Comparison of ENCODE assay signal across 8 mouse cellular contexts in the genomic region with DNA sequence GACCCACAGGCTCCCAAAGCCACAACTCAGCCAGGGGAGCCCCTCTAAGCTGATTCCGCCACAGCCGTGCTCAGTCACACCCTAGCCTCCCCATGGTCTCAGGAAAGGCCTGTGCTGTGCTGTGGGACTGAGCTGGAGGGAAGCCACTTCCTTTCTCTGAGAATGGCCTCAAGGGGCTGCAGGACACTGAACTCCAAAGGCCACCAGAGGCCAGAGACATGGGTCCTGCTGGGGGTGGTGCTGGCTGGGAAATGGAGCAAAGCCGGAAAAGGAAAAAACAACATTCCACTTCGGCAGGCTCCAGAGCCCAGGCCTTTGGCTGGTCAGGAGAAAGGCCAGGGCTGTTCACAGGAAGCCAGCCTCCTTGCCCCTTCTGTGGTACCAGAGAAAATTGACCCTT. TPM values are rescaled to one million over a fixed set of nuclear protein-coding genes. Genes with fewer than 3 reads are reported as not detected.
DNase-seq lines count a peak whose midpoint lies in the region; ATAC-seq and TF ChIP-seq lines count a peak whose summit lies in the region.

No protein-coding gene starts in this region.

- no peaks in the 10 kb centered on the region for H3K9me3 ChIP-seq in hindbrain, embryonic 10.5 days
- no peaks in the 10 kb centered on the region for H3K9me3 ChIP-seq in hindbrain, embryonic 12.5 days (replicated peaks)
- H3K9me3 ChIP-seq in heart, embryonic 12.5 days (replicated peaks), result no peaks in the 10 kb centered on the region
- no peaks in the 10 kb centered on the region for H3K9me3 ChIP-seq in kidney, postnatal 0 days (replicated peaks; ENCODE audit: low read length)
- H3K9me3 ChIP-seq in forebrain, embryonic 14.5 days (replicated peaks; ENCODE audit: control insufficient read depth, low read length), result no peaks in the 10 kb centered on the region

- no peak for ATAC-seq in hindbrain, embryonic 12.5 days (ENCODE audit: low FRiP score)
- peak; percentile 71 for ATAC-seq in heart, embryonic 12.5 days (ENCODE audit: insufficient number of reproducible peaks, low FRiP score)
- peak; percentile 49; the same call in 1 of the 2 replicates for ATAC-seq in kidney, postnatal 0 days (replicated peaks; ENCODE audit: low FRiP score, low read depth)
- ATAC-seq in forebrain, embryonic 14.5 days, result no peak

- peak; percentile 43 for TF ChIP-seq CTCF in kidney, postnatal 0 days (IDR thresholded peaks at IDR 0.05; ENCODE audit: low read depth)

- no peak overlapping the region for H3K9ac ChIP-seq in hindbrain, embryonic 12.5 days
- no peak overlapping the region for H3K9ac ChIP-seq in heart, embryonic 12.5 days
- H3K9ac ChIP-seq in kidney, postnatal 0 days (ENCODE audit: low read depth, low read length), result no peak overlapping the region
- H3K9ac ChIP-seq in forebrain, embryonic 14.5 days (ENCODE audit: low read length), result no peak overlapping the region

- no peaks in the 10 kb centered on the region for H3K27me3 ChIP-seq in hindbrain, embryonic 10.5 days (ENCODE audit: insufficient read depth, poor library complexity, severe bottlenecking)
- no peaks in the 10 kb centered on the region for H3K27me3 ChIP-seq in hindbrain, embryonic 12.5 days
- H3K27me3 ChIP-seq in heart, embryonic 12.5 days (replicated peaks), result no peaks in the 10 kb centered on the region
- no peaks in the 10 kb centered on the region for H3K27me3 ChIP-seq in kidney, postnatal 0 days (ENCODE audit: insufficient read depth, low read length)
- no peaks in the 10 kb centered on the region for H3K27me3 ChIP-seq in forebrain, embryonic 14.5 days (replicated peaks; ENCODE audit: control insufficient read depth, insufficient read depth, low read length)

- H3K36me3 ChIP-seq in hindbrain, embryonic 10.5 days, result peaks cover 100% of the 10 kb centered on the region
- peaks cover 95% of the 10 kb centered on the region for H3K36me3 ChIP-seq in hindbrain, embryonic 12.5 days
- peaks cover 99% of the 10 kb centered on the region for H3K36me3 ChIP-seq in heart, embryonic 12.5 days
- peaks cover 85% of the 10 kb centered on the region for H3K36me3 ChIP-seq in kidney, postnatal 0 days (ENCODE audit: insufficient read depth, low read length)
- H3K36me3 ChIP-seq in forebrain, embryonic 14.5 days (ENCODE audit: control insufficient read depth, insufficient read depth, low read length), result peaks cover 97% of the 10 kb centered on the region

- no peak overlapping the region for H3K4me3 ChIP-seq in hindbrain, embryonic 10.5 days
- H3K4me3 ChIP-seq in hindbrain, embryonic 12.5 days, result no peak overlapping the region
- no peak overlapping the region for H3K4me3 ChIP-seq in heart, embryonic 12.5 days
- no peak overlapping the region for H3K4me3 ChIP-seq in kidney, postnatal 0 days (replicated peaks; ENCODE audit: low read depth, low read length)
- no peak overlapping the region for H3K4me3 ChIP-seq in forebrain, embryonic 14.5 days (ENCODE audit: low read depth, low read length)

- H3K4me1 ChIP-seq in hindbrain, embryonic 10.5 days (replicated peaks), result peaks cover 12% of the 10 kb centered on the region; the same call in 1 of the 2 replicates
- no peaks in the 10 kb centered on the region for H3K4me1 ChIP-seq in hindbrain, embryonic 12.5 days
- peaks cover 24% of the 10 kb centered on the region for H3K4me1 ChIP-seq in heart, embryonic 12.5 days (replicated peaks)
- no peaks in the 10 kb centered on the region for H3K4me1 ChIP-seq in kidney, postnatal 0 days (replicated peaks; ENCODE audit: insufficient read depth, low read length)
- no peaks in the 10 kb centered on the region for H3K4me1 ChIP-seq in forebrain, embryonic 14.5 days (ENCODE audit: control insufficient read depth, insufficient read depth, low read length)

- 79% methylated on average over 4 of the region's 4 CpGs for WGBS in hindbrain, embryonic 10.5 days
- 75% methylated on average over 4 of the region's 4 CpGs for WGBS in hindbrain, embryonic 12.5 days
- 52% methylated on average over 4 of the region's 4 CpGs for WGBS in heart, embryonic 12.5 days
- 29% methylated on average over 4 of the region's 4 CpGs for WGBS in kidney, postnatal 0 days
- 90% methylated on average over 4 of the region's 4 CpGs for WGBS in forebrain, embryonic 14.5 days

- no peak for DNase-seq in hindbrain, embryonic 10.5 days (ENCODE audit: low spot score)
- peak; percentile 84 for DNase-seq in kidney, postnatal 0 days (ENCODE audit: low spot score)
- DNase-seq in lung, postnatal 4 days, result peak; percentile 74 to 88
- DNase-seq in forebrain, embryonic 14.5 days (ENCODE audit: low spot score), result no peak
- no peak for DNase-seq in right cerebral cortex, postnatal 10 days (ENCODE audit: low spot score in 2 of 2)
- no peak for DNase-seq in spleen, postnatal 10 days (ENCODE audit: low spot score in 2 of 2)

- 0 out of 2 replicates have a peak overlapping the region, but pooled peaks have one; percentile 37 for H3K27ac ChIP-seq in hindbrain, embryonic 10.5 days
- no peak overlapping the region for H3K27ac ChIP-seq in hindbrain, embryonic 12.5 days
- peak overlapping the region; percentile 76 for H3K27ac ChIP-seq in heart, embryonic 12.5 days (ENCODE audit: poor library complexity, severe bottlenecking)
- H3K27ac ChIP-seq in kidney, postnatal 0 days, result peak overlapping the region; percentile 75
- H3K27ac ChIP-seq in forebrain, embryonic 14.5 days (ENCODE audit: low read depth, low read length), result no peak overlapping the region

- no peak overlapping the region for H3K4me2 ChIP-seq in hindbrain, embryonic 12.5 days (replicated peaks)
- no peak overlapping the region for H3K4me2 ChIP-seq in heart, embryonic 12.5 days
- no peak overlapping the region for H3K4me2 ChIP-seq in kidney, postnatal 0 days (ENCODE audit: low read length)
- no peak overlapping the region for H3K4me2 ChIP-seq in forebrain, embryonic 14.5 days (ENCODE audit: low read length)

RNA-seq across cellular contexts. Expression of gene Capn12, which starts 30.4 kb away (rescaled TPM):
- polyA plus RNA-seq in hindbrain, embryonic 10.5 days (2016; fragmentation: Nextera tagmentation; extraction: Ambion mirVana), result 0.40 TPM in 1 of 2 replicates, not detected in the other
- polyA plus RNA-seq in hindbrain, embryonic 12.5 days (2016; fragmentation: Nextera tagmentation; extraction: Ambion mirVana), result 0.34 and 0.78 TPM in 2 replicates
- polyA plus RNA-seq in heart, embryonic 12.5 days (2016; fragmentation: Nextera tagmentation; extraction: Ambion mirVana), result 0.17 and 0.27 TPM in 2 replicates
- polyA plus RNA-seq in kidney, postnatal 0 days (2015; fragmentation: Nextera tagmentation; extraction: Ambion mirVana), result 0.34 and 0.47 TPM in 2 replicates
- polyA plus RNA-seq in forebrain, embryonic 14.5 days (2014; fragmentation: Nextera tagmentation; extraction: Ambion mirVana), result 0.11 and 0.38 TPM in 2 replicates

RNA-seq across cellular contexts. Expression of gene Lgals7, which starts 48.0 kb away (rescaled TPM):
- polyA plus RNA-seq in hindbrain, embryonic 10.5 days (2016; fragmentation: Nextera tagmentation; extraction: Ambion mirVana), result 0.97 and 4.0 TPM in 2 replicates
- polyA plus RNA-seq in hindbrain, embryonic 12.5 days (2016; fragmentation: Nextera tagmentation; extraction: Ambion mirVana), result 3.1 and 3.5 TPM in 2 replicates
- 1.1 and 1.3 TPM in 2 replicates for polyA plus RNA-seq in heart, embryonic 12.5 days (2016; fragmentation: Nextera tagmentation; extraction: Ambion mirVana)
- polyA plus RNA-seq in kidney, postnatal 0 days (2015; fragmentation: Nextera tagmentation; extraction: Ambion mirVana), result 1.3 and 1.7 TPM in 2 replicates
- 2.4 and 4.2 TPM in 2 replicates for polyA plus RNA-seq in forebrain, embryonic 14.5 days (2014; fragmentation: Nextera tagmentation; extraction: Ambion mirVana)

RNA-seq across cellular contexts. Expression of gene Actn4, which starts 50.5 kb away (rescaled TPM):
- 216 and 245 TPM in 2 replicates for polyA plus RNA-seq in hindbrain, embryonic 10.5 days (2016; fragmentation: Nextera tagmentation; extraction: Ambion mirVana)
- polyA plus RNA-seq in hindbrain, embryonic 12.5 days (2016; fragmentation: Nextera tagmentation; extraction: Ambion mirVana), result 194 and 200 TPM in 2 replicates
- polyA plus RNA-seq in heart, embryonic 12.5 days (2016; fragmentation: Nextera tagmentation; extraction: Ambion mirVana), result 317 and 318 TPM in 2 replicates
- 255 and 280 TPM in 2 replicates for polyA plus RNA-seq in kidney, postnatal 0 days (2015; fragmentation: Nextera tagmentation; extraction: Ambion mirVana)
- 101 and 128 TPM in 2 replicates for polyA plus RNA-seq in forebrain, embryonic 14.5 days (2014; fragmentation: Nextera tagmentation; extraction: Ambion mirVana)

Comparison
In these comparisons a context has a peak if more than half of its experiments do, and no peak if none do; other contexts are left out.
1. H3K27ac ChIP-seq: peak in hindbrain, embryonic 10.5 days (single experiment), heart, embryonic 12.5 days (single experiment) and kidney, postnatal 0 days (single experiment); none in hindbrain, embryonic 12.5 days (single experiment) and forebrain, embryonic 14.5 days (single experiment).
2. DNase-seq: peak in kidney, postnatal 0 days (single experiment) and lung, postnatal 4 days (2 of 2); none in hindbrain, embryonic 10.5 days (single experiment), forebrain, embryonic 14.5 days (single experiment), right cerebral cortex, postnatal 10 days (0 of 2) and spleen, postnatal 10 days (0 of 2).
3. ATAC-seq: peak in heart, embryonic 12.5 days (single experiment) and kidney, postnatal 0 days (single experiment); none in hindbrain, embryonic 12.5 days (single experiment) and forebrain, embryonic 14.5 days (single experiment).